Mouse (Mus musculus): ENCODE results near the gene Ap1g1.

DNA sequence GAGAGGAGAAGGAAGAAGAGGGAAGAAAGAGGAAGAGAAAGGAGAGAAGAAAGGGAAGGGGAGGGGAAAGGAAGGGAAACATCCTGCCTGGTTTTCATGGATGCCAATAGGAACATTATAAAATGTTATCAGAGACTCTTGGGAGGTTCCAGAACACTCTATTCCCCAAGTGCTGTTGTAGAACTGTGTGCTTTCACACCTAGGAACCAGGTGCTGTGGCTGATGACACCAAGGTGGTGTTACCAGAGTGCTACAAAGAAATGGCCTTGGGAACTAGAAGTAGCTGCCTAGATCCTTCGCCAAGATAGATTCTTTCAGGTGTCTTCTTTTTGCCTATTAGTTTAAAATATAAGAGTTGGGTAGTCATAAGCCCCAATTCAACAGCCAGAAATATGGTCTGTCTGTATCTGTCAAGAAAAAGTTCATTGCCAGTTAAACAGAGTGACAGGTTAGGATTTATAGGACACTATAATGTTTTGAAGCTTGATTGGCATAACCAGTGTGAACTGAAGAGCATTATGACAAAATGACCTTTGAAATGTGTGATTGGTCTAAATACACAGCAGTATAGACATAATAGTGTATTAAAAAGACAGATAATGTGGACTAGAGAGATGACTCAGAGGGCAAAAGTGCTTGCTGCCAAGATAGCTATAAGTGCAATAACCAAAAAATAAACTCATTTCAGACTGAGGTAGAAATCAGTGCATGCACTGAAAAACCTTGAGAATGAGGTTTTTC is 126.7 kb downstream of the Ap1g1 start:
- TF ChIP-seq TAL1 (IDR thresholded peaks at IDR 0.05; ENCODE audit: low read length): no peak
- TF ChIP-seq GATA1 (IDR thresholded peaks at IDR 0.05; ENCODE audit: low read length): no peak

All from erythroblast, embryonic 14.5 days (primary cell).